Mouse (Mus musculus) central nervous system, embryonic 18 days (tissue): ENCODE data around the gene Apmap. TPM values are rescaled to one million over a fixed set of nuclear protein-coding genes. Genes with fewer than 3 reads are reported as not detected.

Source experiments
- polyA plus RNA-seq: library from polyadenylated mRNA; depleted of rRNA; stranded (reverse); fragments of >200 nt; gene quantifications from 2 replicates; pipeline ENCODE4 v1.2.3, GENCODE M21; 2012; rRNA removed

Gene Apmap
- 50.7 and 51.0 TPM in 2 replicates for polyA plus RNA-seq

DNA sequence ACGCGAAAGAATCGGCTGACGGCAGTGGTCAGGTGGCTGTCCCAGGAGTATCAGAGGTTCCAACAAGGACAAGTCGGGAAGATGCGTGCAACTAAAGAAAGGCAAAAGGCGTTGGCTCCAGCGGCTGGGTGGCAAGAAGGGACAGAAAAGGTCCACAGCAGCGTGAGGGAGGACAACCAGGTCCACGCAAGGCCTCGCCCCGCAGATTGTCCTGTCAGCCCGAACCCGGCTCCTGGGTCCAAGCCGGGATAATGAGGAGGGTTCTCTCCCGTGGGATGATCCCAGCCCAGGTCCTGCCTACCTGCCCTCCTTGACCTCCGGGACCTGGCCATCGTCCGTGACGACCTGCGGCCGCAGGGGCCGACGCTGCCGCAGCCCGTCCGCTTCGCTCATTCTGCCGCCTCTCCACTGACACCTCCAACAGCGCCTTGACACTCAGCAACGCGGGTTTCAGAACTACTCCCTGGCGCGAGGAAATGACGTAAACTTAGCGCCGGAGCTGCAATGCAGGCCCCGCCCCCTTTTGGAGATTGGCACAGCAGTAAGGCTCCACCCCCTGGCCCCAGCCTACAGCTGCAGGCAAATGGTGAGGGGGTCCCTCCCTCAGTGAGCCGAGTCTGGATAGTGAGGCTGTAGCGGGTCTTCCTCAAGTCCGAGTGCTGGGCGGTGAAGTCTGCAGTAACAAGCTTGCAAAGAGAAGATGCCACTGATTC, at the start of gene Apmap:
Gene Apmap (minus strand): TSS at position 481 of the 713 bp plus-strand sequence.

DNA sequence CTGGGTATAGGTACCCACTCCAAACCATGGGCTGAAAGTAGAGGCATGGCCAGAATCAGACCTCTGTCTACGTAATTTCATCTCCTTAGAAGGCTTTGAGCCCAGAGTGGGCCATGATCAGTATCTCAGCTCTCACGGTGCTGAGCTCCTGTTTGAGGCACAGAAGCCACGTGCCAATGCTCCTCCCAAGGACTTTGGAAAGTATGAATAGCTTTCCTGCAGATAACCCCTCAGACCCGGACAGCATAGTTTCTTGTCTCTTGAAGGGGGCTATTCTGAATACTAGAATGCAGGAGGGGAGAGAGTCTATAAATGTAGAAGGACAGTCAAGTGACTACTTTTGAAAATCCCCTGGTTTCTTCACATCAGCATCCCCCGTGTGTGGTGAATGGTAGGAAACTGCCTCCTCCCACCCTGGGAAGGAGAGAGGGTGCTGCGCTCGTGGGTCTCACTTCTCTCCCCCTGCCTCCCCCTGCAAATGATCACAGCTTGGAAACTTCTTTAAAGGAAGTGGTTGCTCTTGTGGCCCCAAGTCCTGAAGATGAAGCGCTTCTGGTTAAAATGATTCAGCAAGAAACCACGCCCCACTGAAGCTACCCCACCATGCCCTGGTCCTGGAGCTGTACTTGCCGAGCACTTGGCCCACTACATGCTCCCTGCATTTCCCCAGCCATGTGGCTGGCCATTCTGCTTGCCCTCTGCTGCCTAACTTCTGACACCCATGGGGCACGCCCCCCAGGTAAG, 38.3 kb downstream of the Apmap start, which contains the start of gene Cst7:
Gene Cst7 (plus strand): TSS at position 569 of the 744 bp plus-strand sequence.

Other genes with a start within 250 kb of the Apmap start
- gene 3300002I08Rik, start 245.8 kb downstream of the Apmap start, polyA plus RNA-seq, result 6.3 and 6.8 TPM in 2 replicates
- gene Zfp442, start 157.1 kb downstream of the Apmap start, polyA plus RNA-seq, result 1.8 and 1.9 TPM in 2 replicates
- gene Zfp345, start 123.5 kb downstream of the Apmap start, polyA plus RNA-seq, result 0.01 TPM in 1 of 2 replicates, not detected in the other
- 0.12 TPM in 1 of 2 replicates, not detected in the other for gene Cst7, start 38.2 kb downstream of the Apmap start, polyA plus RNA-seq
- gene Acss1, start 59.9 kb upstream of the Apmap start, polyA plus RNA-seq, result 16.1 and 17.2 TPM in 2 replicates
- gene Vsx1, start 80.8 kb upstream of the Apmap start, polyA plus RNA-seq, result 0.03 and 0.04 TPM in 2 replicates
- gene Entpd6, start 140.5 kb upstream of the Apmap start, polyA plus RNA-seq, result 62.8 and 64.8 TPM in 2 replicates
- gene Pygb, start 178.2 kb upstream of the Apmap start, polyA plus RNA-seq, result 75.1 and 85.4 TPM in 2 replicates